Mouse (Mus musculus): ENCODE results near the gene Sec14l1. TPM values are rescaled to one million over a fixed set of nuclear protein-coding genes. Genes with fewer than 3 reads are reported as not detected.

Sec14l1 gene
- polyA plus RNA-seq, 1 experiment from 2014 or later, result 53.9 TPM

DNA sequence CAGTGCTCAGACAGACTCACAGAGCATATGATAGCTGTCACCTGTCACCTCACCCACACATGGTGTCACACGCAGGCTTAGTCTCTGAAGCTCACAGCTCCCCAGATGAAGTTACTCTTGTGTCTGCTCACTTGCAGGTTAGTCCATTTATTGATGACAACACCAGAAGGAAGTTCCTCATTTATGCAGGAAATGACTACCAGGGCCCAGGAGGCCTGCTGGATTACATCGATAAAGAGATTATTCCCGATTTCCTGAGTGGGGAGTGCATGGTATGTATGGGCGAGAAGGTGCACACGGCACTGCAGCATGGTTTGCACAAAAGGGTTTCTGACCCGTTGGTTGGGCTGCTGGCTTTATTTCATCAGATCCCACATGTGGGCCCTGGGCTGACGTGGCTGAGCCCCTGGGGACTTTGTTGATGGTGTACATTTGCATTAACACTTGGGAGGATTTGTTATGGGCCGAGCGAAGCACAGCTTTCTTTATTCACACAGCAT, 35.5 kb downstream of the Sec14l1 start:
- Histone ChIP-seq H3K9me3 (ENCODE audit: control insufficient read depth, low read length) (no peaks in the 10 kb centered on the region), H3K27me3 (replicated peaks; ENCODE audit: control insufficient read depth, insufficient read depth, low read length) (no peaks in the 10 kb centered on the region), H3K36me3 (ENCODE audit: control insufficient read depth, insufficient read depth, low read length) (peaks cover 53% of the 10 kb centered on the region), H3K4me2 (ENCODE audit: low read length) (no peak overlapping the region), H3K27ac (ENCODE audit: low read depth, low read length) (no peak overlapping the region), H3K9ac (ENCODE audit: low read depth, low read length) (no peak overlapping the region), H3K4me1 (ENCODE audit: control insufficient read depth, insufficient read depth, low read depth, low read length) (no peaks in the 10 kb centered on the region), H3K4me3 (ENCODE audit: low read length) (no peak overlapping the region)
- 66% methylated on average over 9 of the region's 9 CpGs for WGBS
- no peak for ATAC-seq

DNA sequence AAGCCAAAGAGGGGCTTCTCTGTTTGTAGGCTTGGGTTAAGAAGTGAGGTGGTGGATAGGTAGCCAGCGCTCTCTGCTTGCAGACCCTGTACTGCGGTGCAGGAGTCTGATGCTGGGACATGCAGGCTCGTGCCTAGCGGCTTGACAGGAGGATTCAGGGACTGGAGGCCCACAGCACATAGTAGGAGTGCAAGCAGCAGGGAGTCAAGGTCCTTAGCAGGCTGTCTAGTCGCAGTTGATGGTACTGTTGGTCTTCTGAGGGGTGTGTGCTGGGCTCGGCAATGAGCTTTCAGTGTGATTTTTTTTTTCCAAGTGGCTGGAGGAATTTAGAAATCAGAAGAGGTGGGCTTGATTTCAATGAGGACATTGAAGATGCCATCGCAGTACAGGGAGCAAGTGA, 36.5 kb downstream of the Sec14l1 start:
- H3K4me2 ChIP-seq (ENCODE audit: low read length), result no peak overlapping the region
- ATAC-seq, result no peak
- H3K27me3 ChIP-seq (replicated peaks; ENCODE audit: control insufficient read depth, insufficient read depth, low read length), result no peaks in the 10 kb centered on the region
- no peak overlapping the region for H3K4me3 ChIP-seq (ENCODE audit: low read length)
- no peak overlapping the region for H3K9ac ChIP-seq (ENCODE audit: low read depth, low read length)
- WGBS, result 93% methylated on average over 7 of the region's 7 CpGs
- H3K9me3 ChIP-seq (ENCODE audit: control insufficient read depth, low read length), result no peaks in the 10 kb centered on the region
- H3K27ac ChIP-seq (ENCODE audit: low read depth, low read length), result no peak overlapping the region
- no peaks in the 10 kb centered on the region; the same call in 1 of the 2 replicates for H3K4me1 ChIP-seq (ENCODE audit: control insufficient read depth, insufficient read depth, low read depth, low read length)
- peaks cover 51% of the 10 kb centered on the region for H3K36me3 ChIP-seq (ENCODE audit: control insufficient read depth, insufficient read depth, low read length)

DNA sequence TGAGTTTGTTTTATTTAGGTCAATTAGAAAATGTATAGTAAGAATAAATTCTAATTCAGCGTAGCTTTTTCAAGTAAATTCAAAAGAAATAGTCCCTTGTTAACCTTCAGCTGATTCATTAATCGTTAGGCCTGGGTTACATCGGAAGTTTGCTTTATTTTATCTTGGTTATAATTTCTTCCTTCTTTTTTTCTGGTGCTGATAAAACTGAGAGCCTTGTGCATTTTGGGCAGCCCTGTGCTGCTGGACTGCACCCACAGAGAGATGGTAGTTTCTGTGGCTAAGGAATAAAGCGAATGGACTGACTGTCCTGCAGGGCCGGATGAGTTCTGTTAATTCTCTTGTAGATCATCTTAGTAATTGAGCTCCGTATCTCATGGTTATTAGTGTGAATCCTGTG, 37.6 kb downstream of the Sec14l1 start:
- H3K36me3 ChIP-seq (ENCODE audit: control insufficient read depth, insufficient read depth, low read length), result peaks cover 45% of the 10 kb centered on the region
- no peak overlapping the region for H3K4me2 ChIP-seq (ENCODE audit: low read length)
- no peaks in the 10 kb centered on the region; the same call in 1 of the 2 replicates for H3K4me1 ChIP-seq (ENCODE audit: control insufficient read depth, insufficient read depth, low read depth, low read length)
- no peak overlapping the region for H3K27ac ChIP-seq (ENCODE audit: low read depth, low read length)
- 85% methylated on average over 6 of the region's 6 CpGs for whole genome bisulfite sequencing
- H3K27me3 ChIP-seq (replicated peaks; ENCODE audit: control insufficient read depth, insufficient read depth, low read length), result no peaks in the 10 kb centered on the region
- no peak for ATAC-seq
- no peak overlapping the region for H3K4me3 ChIP-seq (ENCODE audit: low read length)
- no peak overlapping the region for H3K9ac ChIP-seq (ENCODE audit: low read depth, low read length)
- H3K9me3 ChIP-seq (ENCODE audit: control insufficient read depth, low read length), result no peaks in the 10 kb centered on the region

DNA sequence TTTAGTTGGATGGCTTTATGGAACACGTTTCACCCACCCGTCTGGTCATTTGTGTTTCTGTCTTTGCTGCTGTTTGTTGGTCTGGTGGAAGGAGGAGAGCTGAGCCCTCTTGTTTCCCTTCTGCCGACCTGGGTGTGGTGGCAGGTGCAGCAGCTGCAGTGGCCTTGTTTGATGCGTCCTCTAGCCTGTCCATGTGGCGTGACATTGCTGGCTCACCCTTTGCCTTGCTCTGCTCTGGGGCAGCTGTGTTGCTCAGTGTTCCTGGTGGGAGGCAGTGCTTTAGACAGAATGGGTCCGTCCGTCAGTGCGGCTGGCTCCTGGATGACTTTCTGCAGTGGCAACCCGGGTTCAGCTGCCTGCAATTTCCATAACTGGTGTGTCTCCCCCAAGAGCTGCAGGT, 38.6 kb downstream of the Sec14l1 start:
- H3K9me3 ChIP-seq (ENCODE audit: control insufficient read depth, low read length), result no peaks in the 10 kb centered on the region
- WGBS, result 64% methylated on average over 9 of the region's 9 CpGs
- no peak overlapping the region for H3K27ac ChIP-seq (ENCODE audit: low read depth, low read length)

DNA sequence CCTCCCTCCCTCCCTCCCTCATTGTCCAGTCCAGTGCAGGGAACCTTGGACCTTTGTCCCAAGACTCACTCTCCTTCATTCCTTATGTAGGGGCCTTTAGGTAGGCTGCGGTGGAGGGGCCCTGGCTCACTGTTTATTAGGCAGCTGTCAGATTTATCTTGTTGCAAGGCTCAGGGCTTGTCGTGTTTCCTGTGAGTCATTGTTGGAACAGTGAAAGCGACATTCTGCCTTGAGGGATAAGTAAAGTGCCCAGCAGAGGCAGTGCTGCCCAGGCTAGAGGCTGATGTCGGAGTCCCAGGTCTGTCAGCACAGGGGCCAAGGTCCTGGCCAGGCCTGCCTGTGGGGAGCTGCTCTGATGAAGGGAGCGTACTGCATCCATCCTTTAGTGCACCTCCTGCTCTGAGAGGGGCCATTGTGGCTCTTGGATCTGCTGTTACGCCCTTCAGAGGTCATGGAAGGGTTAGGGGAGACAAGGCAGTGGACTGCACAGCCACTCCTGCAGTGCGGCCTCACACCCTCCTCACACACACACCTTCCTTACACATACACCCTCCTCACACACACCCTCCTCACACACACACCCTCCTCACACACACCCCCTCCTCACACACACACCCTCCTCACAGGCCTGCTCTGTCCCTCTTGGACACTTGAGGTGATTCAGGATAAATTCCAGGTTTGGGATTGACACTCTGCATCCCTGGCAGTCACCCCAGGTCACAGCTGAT, 39.3 kb downstream of the Sec14l1 start:
- no peak for ATAC-seq
- peaks cover 8% of the 10 kb centered on the region; the same call in 1 of the 2 replicates for H3K4me1 ChIP-seq (ENCODE audit: control insufficient read depth, insufficient read depth, low read depth, low read length)
- H3K4me3 ChIP-seq (ENCODE audit: low read length), result no peak overlapping the region
- no peak overlapping the region for H3K27ac ChIP-seq (ENCODE audit: low read depth, low read length)
- no peak overlapping the region for H3K4me2 ChIP-seq (ENCODE audit: low read length)
- WGBS, result 59% methylated on average over 7 of the region's 7 CpGs
- H3K9ac ChIP-seq (ENCODE audit: low read depth, low read length), result no peak overlapping the region
- H3K27me3 ChIP-seq (replicated peaks; ENCODE audit: control insufficient read depth, insufficient read depth, low read length), result no peaks in the 10 kb centered on the region
- peaks cover 32% of the 10 kb centered on the region for H3K36me3 ChIP-seq (ENCODE audit: control insufficient read depth, insufficient read depth, low read length)
- H3K9me3 ChIP-seq (ENCODE audit: control insufficient read depth, low read length), result no peaks in the 10 kb centered on the region

More for the DNA sequence above, 38.6 kb downstream of the Sec14l1 start:
- H3K27me3 ChIP-seq (replicated peaks; ENCODE audit: control insufficient read depth, insufficient read depth, low read length), result no peaks in the 10 kb centered on the region
- no peak overlapping the region for H3K4me3 ChIP-seq (ENCODE audit: low read length)
- no peak overlapping the region for H3K9ac ChIP-seq (ENCODE audit: low read depth, low read length)
- no peak for ATAC-seq
- H3K4me2 ChIP-seq (ENCODE audit: low read length), result no peak overlapping the region
- H3K4me1 ChIP-seq (ENCODE audit: control insufficient read depth, insufficient read depth, low read depth, low read length), result peaks cover 8% of the 10 kb centered on the region; the same call in 1 of the 2 replicates
- peaks cover 38% of the 10 kb centered on the region for H3K36me3 ChIP-seq (ENCODE audit: control insufficient read depth, insufficient read depth, low read length)

DNA sequence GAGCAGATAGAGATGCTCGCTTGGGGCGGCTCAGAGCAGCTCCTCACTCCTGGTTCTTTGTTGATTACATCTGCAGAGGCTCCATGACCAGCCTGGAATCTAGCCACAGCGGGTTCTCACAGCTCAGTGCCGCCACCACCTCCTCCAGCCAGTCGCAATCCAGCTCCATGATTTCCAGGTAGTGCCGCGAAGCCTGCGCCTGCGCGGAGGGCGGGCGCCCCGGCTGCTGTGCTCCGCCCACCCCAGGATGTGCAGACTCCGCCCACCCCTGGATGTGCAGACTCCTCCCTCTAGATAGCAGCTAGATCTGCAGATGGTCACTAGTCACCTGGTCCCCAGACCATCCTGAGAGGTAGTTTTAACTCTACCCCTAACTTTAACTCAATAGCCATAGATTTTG, 41.8 kb downstream of the Sec14l1 start:
- Histone ChIP-seq H3K27me3 (replicated peaks; ENCODE audit: control insufficient read depth, insufficient read depth, low read length) (no peaks in the 10 kb centered on the region), H3K27ac (ENCODE audit: low read depth, low read length) (no peak overlapping the region), H3K36me3 (ENCODE audit: control insufficient read depth, insufficient read depth, low read length) (peaks cover 20% of the 10 kb centered on the region), H3K4me3 (ENCODE audit: low read length) (no peak overlapping the region), H3K9me3 (ENCODE audit: control insufficient read depth, low read length) (no peaks in the 10 kb centered on the region), H3K4me2 (ENCODE audit: low read length) (no peak overlapping the region), H3K9ac (ENCODE audit: low read depth, low read length) (no peak overlapping the region), H3K4me1 (ENCODE audit: control insufficient read depth, insufficient read depth, low read depth, low read length) (peaks cover 8% of the 10 kb centered on the region; the same call in 1 of the 2 replicates)
- ATAC-seq, result no peak; the same call in 1 of the 2 replicates
- 13% methylated on average over 14 of the region's 15 CpGs for WGBS

DNA sequence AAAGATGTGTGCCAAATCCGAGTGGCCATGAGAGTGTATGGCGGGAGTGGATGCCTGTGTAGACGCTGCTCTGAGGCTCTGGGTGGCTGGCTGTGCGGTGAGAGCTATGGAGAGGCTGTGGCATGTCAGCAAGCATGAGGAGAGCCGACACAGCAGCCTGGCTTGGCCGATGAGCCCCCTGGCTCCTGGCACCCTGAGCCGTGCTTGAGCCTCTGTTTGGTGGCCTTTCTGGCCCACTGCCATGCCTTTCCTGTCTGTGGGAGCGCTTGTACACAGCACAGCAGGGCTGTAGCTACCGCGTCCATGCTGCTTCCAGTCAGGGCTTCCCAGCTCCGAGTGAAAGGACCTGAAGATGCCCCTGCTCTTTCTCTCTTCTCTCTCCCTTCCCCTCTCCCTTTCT, 43.4 kb downstream of the Sec14l1 start:
- peaks cover 17% of the 10 kb centered on the region for H3K36me3 ChIP-seq (ENCODE audit: control insufficient read depth, insufficient read depth, low read length)
- no peak overlapping the region for H3K4me2 ChIP-seq (ENCODE audit: low read length)
- H3K4me3 ChIP-seq (ENCODE audit: low read length), result no peak overlapping the region
- H3K9me3 ChIP-seq (ENCODE audit: control insufficient read depth, low read length), result no peaks in the 10 kb centered on the region
- no peak for ATAC-seq
- peaks cover 8% of the 10 kb centered on the region; the same call in 1 of the 2 replicates for H3K4me1 ChIP-seq (ENCODE audit: control insufficient read depth, insufficient read depth, low read depth, low read length)
- no peaks in the 10 kb centered on the region for H3K27me3 ChIP-seq (replicated peaks; ENCODE audit: control insufficient read depth, insufficient read depth, low read length)
- H3K9ac ChIP-seq (ENCODE audit: low read depth, low read length), result no peak overlapping the region
- WGBS, result 57% methylated on average over 11 of the region's 11 CpGs
- no peak overlapping the region for H3K27ac ChIP-seq (ENCODE audit: low read depth, low read length)

DNA sequence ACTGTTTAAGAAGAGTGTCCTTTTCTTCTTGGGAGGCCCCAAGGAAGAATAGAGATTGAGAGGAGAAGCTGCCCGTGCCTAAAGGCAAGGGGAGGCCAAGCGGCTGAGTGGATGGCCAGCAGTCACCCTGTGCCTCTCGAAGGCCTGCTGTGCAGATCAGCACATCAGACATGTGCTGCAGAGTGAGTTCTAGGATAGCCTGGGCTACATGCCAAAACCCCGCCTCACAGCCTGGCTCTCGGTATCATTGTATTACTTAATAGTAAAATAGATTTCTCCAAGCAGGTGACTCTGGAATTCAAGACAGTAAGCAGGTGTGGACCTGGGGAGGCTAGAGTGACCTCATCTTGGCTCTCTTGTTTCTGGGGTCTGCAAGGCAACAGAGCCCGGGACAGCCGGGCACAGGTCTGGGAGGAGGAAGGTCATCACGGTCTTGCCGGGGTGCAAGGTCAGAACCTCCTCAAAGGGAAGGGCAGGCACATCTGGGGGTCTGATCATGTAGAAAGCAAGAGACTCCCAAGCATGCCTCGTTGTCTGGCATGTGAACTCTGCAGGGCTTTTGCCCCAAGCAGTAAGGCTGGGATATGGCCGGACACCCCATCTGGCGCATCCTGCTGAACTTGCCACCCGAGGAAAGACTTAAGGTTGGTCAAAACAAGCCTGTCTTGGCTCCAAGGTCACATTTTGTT, 44.4 kb downstream of the Sec14l1 start:
- H3K4me3 ChIP-seq (ENCODE audit: low read length), result no peak overlapping the region
- no peak overlapping the region for H3K27ac ChIP-seq (ENCODE audit: low read depth, low read length)
- H3K27me3 ChIP-seq (replicated peaks; ENCODE audit: control insufficient read depth, insufficient read depth, low read length), result no peaks in the 10 kb centered on the region
- H3K36me3 ChIP-seq (ENCODE audit: control insufficient read depth, insufficient read depth, low read length), result peaks cover 17% of the 10 kb centered on the region
- H3K4me2 ChIP-seq (ENCODE audit: low read length), result no peak overlapping the region
- peaks cover 8% of the 10 kb centered on the region; the same call in 1 of the 2 replicates for H3K4me1 ChIP-seq (ENCODE audit: control insufficient read depth, insufficient read depth, low read depth, low read length)
- H3K9me3 ChIP-seq (ENCODE audit: control insufficient read depth, low read length), result no peaks in the 10 kb centered on the region
- no peak overlapping the region for H3K9ac ChIP-seq (ENCODE audit: low read depth, low read length)
- 83% methylated on average over 13 of the region's 13 CpGs for WGBS
- ATAC-seq, result no peak

DNA sequence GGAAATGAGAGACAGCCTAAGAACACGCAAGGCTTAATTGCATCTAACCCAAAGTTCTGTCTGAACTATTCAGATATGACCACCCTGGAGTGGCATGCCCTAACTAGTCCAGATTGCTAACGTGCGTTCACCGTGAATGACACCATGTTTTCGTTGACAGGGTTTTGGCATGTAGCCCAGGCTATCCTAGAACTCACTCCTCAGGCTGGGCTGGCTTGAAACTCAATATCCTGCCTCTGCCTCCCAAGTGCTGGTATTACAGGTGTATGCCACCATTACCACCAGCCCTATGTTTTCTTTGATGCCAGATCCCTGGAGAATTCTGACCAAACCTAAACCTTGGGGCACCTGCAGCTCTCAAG, 45.0 kb downstream of the Sec14l1 start:
- H3K4me1 ChIP-seq (ENCODE audit: control insufficient read depth, insufficient read depth, low read depth, low read length), result peaks cover 8% of the 10 kb centered on the region; the same call in 1 of the 2 replicates
- no peaks in the 10 kb centered on the region for H3K27me3 ChIP-seq (replicated peaks; ENCODE audit: control insufficient read depth, insufficient read depth, low read length)
- no peak overlapping the region for H3K4me3 ChIP-seq (ENCODE audit: low read length)
- H3K36me3 ChIP-seq (ENCODE audit: control insufficient read depth, insufficient read depth, low read length), result peaks cover 16% of the 10 kb centered on the region
- H3K9ac ChIP-seq (ENCODE audit: low read depth, low read length), result no peak overlapping the region
- ATAC-seq, result no peak
- H3K4me2 ChIP-seq (ENCODE audit: low read length), result no peak overlapping the region
- WGBS, result 75% methylated on average over 5 of the region's 5 CpGs
- no peak overlapping the region for H3K27ac ChIP-seq (ENCODE audit: low read depth, low read length)
- no peaks in the 10 kb centered on the region for H3K9me3 ChIP-seq (ENCODE audit: control insufficient read depth, low read length)

All from hindbrain, embryonic 16.5 days (tissue).